In the genomic region with DNA sequence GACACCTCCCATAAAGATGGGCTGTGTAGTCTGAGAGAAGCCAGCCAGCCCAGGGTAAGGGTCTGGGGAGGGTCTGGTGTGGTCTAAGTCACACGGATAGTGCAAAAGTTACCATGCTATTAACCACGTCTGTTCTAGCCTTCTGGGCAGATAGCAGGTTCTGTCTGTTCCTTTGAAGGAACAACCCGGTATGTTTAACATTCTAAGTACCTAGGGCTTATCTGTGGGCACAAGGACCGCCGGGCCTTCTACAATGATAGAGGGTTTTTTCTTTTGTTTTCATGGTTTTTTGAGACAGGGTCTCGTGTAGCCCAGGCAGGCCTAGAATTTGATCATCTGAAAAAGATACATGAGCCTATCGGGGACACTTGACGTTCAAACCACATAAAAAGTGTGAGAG, we compare ENCODE assay signal across 22 mouse cellular contexts. TPM values are rescaled to one million over a fixed set of nuclear protein-coding genes. Genes with fewer than 3 reads are reported as not detected.
A peak's percentile ranks its signal among the peaks of the same experiment; 100 is the strongest.
DNase-seq lines count a peak whose midpoint lies in the region; ATAC-seq and TF ChIP-seq lines count a peak whose summit lies in the region.
"Had no signal": no experiment of that assay in that cellular context is flagged by ENCODE, and none has a peak within 500 bp of the region (broad histone marks: within the 10 kb centered on the region; RNA-seq: fewer than 3 reads in every experiment).

No protein-coding gene starts in this region.

- 84% methylated on average over 8 of the region's 8 CpGs for WGBS in kidney, embryonic 16.5 days
- WGBS in limb, embryonic 13.5 days = 72% methylated on average over 8 of the region's 8 CpGs
- WGBS in hindbrain, postnatal 0 days = 87% methylated on average over 8 of the region's 8 CpGs

- no peak overlapping the region for H3K4me2 ChIP-seq in kidney, embryonic 16.5 days (replicated peaks; ENCODE audit: low read depth, low read length)
- H3K4me2 ChIP-seq in limb, embryonic 13.5 days (replicated peaks) = no peak overlapping the region
- no peak overlapping the region for H3K4me2 ChIP-seq in hindbrain, postnatal 0 days (ENCODE audit: low read depth, low read length)
- H3K4me2 ChIP-seq: forebrain, embryonic 13.5 days; heart, embryonic 11.5 days; hindbrain, embryonic 12.5 days; liver, embryonic 15.5 days; midbrain, embryonic 12.5 days; neural tube, embryonic 12.5 days had no signal

- no peaks in the 10 kb centered on the region for H3K9me3 ChIP-seq in kidney, embryonic 16.5 days (ENCODE audit: low read length)
- 0 out of 2 replicates have a peak, but pooled peaks cover 5% of the 10 kb centered on the region for H3K9me3 ChIP-seq in limb, embryonic 13.5 days
- no peaks in the 10 kb centered on the region for H3K9me3 ChIP-seq in hindbrain, postnatal 0 days (ENCODE audit: low read length)
- H3K9me3 ChIP-seq: forebrain, embryonic 13.5 days; hindbrain, embryonic 12.5 days; liver, embryonic 15.5 days; midbrain, embryonic 12.5 days; neural tube, embryonic 12.5 days had no signal

- no peak for ATAC-seq in kidney, embryonic 16.5 days (ENCODE audit: low FRiP score, low TSS enrichment)
- no peak for ATAC-seq in limb, embryonic 13.5 days (ENCODE audit: low FRiP score, low read depth)
- no peak for ATAC-seq in hindbrain, postnatal 0 days
- no peak for ATAC-seq in megakaryocyte, adult 5-6 weeks (ENCODE audit: poor library complexity, severe bottlenecking)
- ATAC-seq: forebrain, embryonic 13.5 days; inflammation-experienced regulatory T-cells, adult 6 months had no signal

- no peak overlapping the region for H3K9ac ChIP-seq in kidney, embryonic 16.5 days (replicated peaks; ENCODE audit: low read length)
- H3K9ac ChIP-seq in limb, embryonic 13.5 days = no peak overlapping the region
- no peak overlapping the region for H3K9ac ChIP-seq in hindbrain, postnatal 0 days (replicated peaks; ENCODE audit: low read length)
- H3K9ac ChIP-seq: forebrain, embryonic 13.5 days; hindbrain, embryonic 12.5 days; liver, embryonic 15.5 days; midbrain, embryonic 12.5 days; neural tube, embryonic 12.5 days had no signal

- TF ChIP-seq CTCF in testis, adult 2 months (IDR thresholded peaks at IDR 0.05; ENCODE audit: control insufficient read depth, insufficient read depth, insufficient replicate concordance, low read depth, low read length) = no peak
- TF ChIP-seq CTCF in hindbrain, postnatal 0 days (IDR thresholded peaks at IDR 0.05; ENCODE audit: low read depth) = no peak

- DNase-seq in kidney, adult 18-20 months = no peak
- no peak for DNase-seq in testis, postnatal 10 days (ENCODE audit: low spot score)
- DNase-seq in right cerebral cortex, adult 2 months (ENCODE audit: low spot score in 2 of 2) = no peak
- DNase-seq in hindbrain, postnatal 0 days (ENCODE audit: low spot score) = no peak
- DNase-seq: cerebellum, adult 18-20 months; cerebellum, postnatal 36 days; heart, postnatal 10 days had no signal

- no peak for TF ChIP-seq POLR2A in testis, adult 2 months (IDR thresholded peaks at IDR 0.05; ENCODE audit: control insufficient read depth, low read depth, low read length)

- no peak overlapping the region for H3K4me3 ChIP-seq in kidney, embryonic 16.5 days (ENCODE audit: low read length)
- no peak overlapping the region for H3K4me3 ChIP-seq in testis, adult 2 months (ENCODE audit: control insufficient read depth, low read depth, low read length)
- no peak overlapping the region for H3K4me3 ChIP-seq in limb, embryonic 13.5 days
- H3K4me3 ChIP-seq in hindbrain, postnatal 0 days (ENCODE audit: low read length) = no peak overlapping the region
- H3K4me3 ChIP-seq: erythroblast, embryonic 14.5 days; forebrain, embryonic 13.5 days; hindbrain, embryonic 12.5 days; liver, embryonic 15.5 days; midbrain, embryonic 12.5 days; neural tube, embryonic 12.5 days had no signal

- 0 out of 2 replicates have a peak, but pooled peaks cover 5% of the 10 kb centered on the region for H3K36me3 ChIP-seq in kidney, embryonic 16.5 days (ENCODE audit: insufficient read depth, low read length)
- no peaks in the 10 kb centered on the region for H3K36me3 ChIP-seq in testis, adult 2 months (ENCODE audit: control insufficient read depth, insufficient read depth, low read length)
- peaks cover 35% of the 10 kb centered on the region for H3K36me3 ChIP-seq in limb, embryonic 13.5 days
- H3K36me3 ChIP-seq in hindbrain, postnatal 0 days (ENCODE audit: insufficient read depth, low read length) = no peaks in the 10 kb centered on the region

- no peaks in the 10 kb centered on the region for H3K27me3 ChIP-seq in kidney, embryonic 16.5 days (ENCODE audit: insufficient read depth, low read length)
- no peaks in the 10 kb centered on the region for H3K27me3 ChIP-seq in testis, adult 2 months (ENCODE audit: control insufficient read depth, insufficient read depth, low read length)
- H3K27me3 ChIP-seq in limb, embryonic 13.5 days = no peaks in the 10 kb centered on the region
- H3K27me3 ChIP-seq in hindbrain, postnatal 0 days (ENCODE audit: insufficient read depth, low read length) = no peaks in the 10 kb centered on the region
- H3K27me3 ChIP-seq: CH12.LX; liver, embryonic 15.5 days; neural tube, embryonic 12.5 days had no signal

- 0 out of 2 replicates have a peak overlapping the region, but pooled peaks have one; percentile 23 for H3K27ac ChIP-seq in kidney, embryonic 16.5 days (ENCODE audit: low read length)
- peak overlapping the region; percentile 43; the same call in 1 of the 2 replicates for H3K27ac ChIP-seq in testis, adult 2 months (ENCODE audit: control insufficient read depth, insufficient read depth, low read depth, low read length)
- peak overlapping the region; percentile 59 for H3K27ac ChIP-seq in limb, embryonic 13.5 days
- no peak overlapping the region for H3K27ac ChIP-seq in hindbrain, postnatal 0 days
- H3K27ac ChIP-seq: forebrain, embryonic 13.5 days; hindbrain, embryonic 12.5 days; kidney, postnatal 0 days; liver, embryonic 15.5 days; macrophage; midbrain, embryonic 12.5 days; neural tube, embryonic 12.5 days had no signal

- 0 out of 2 replicates have a peak, but pooled peaks cover 6% of the 10 kb centered on the region for H3K4me1 ChIP-seq in kidney, embryonic 16.5 days (ENCODE audit: insufficient read depth, low read length)
- H3K4me1 ChIP-seq in testis, adult 2 months (ENCODE audit: control insufficient read depth, insufficient read depth, low read length) = peaks cover 8% of the 10 kb centered on the region
- peaks cover 18% of the 10 kb centered on the region for H3K4me1 ChIP-seq in limb, embryonic 13.5 days
- H3K4me1 ChIP-seq in hindbrain, postnatal 0 days (ENCODE audit: insufficient read depth, low read length) = no peaks in the 10 kb centered on the region
- H3K4me1 ChIP-seq: neural tube, embryonic 12.5 days had no signal

RNA-seq across cellular contexts. Expression of gene Il17d, which starts 21.6 kb away (rescaled TPM):
- polyA plus RNA-seq in kidney, embryonic 16.5 days (2015; fragmentation: Nextera tagmentation; extraction: Ambion mirVana) = 1.0 and 2.1 TPM in 2 replicates
- 16.4 and 17.1 TPM in 2 replicates for polyA plus RNA-seq in testis, adult 2 months (2012; rRNA removed)
- polyA plus RNA-seq in limb, embryonic 13.5 days (2015; fragmentation: Nextera tagmentation; extraction: Ambion mirVana) = 7.9 and 9.2 TPM in 2 replicates
- total RNA-seq in hindbrain, postnatal 0 days (2014; rRNA removed) = 35.5 and 35.8 TPM in 2 replicates
- 5.9 and 6.1 TPM in 2 replicates for polyA plus RNA-seq in hindbrain, postnatal 0 days (2015; fragmentation: Nextera tagmentation; extraction: Ambion mirVana)
- not detected in 2 replicates for total RNA-seq in megakaryocyte, adult 5-6 weeks (2015)
- total RNA-seq in megakaryocyte, adult 5-6 weeks (2017) = not detected in 2 replicates
- polyA plus RNA-seq: erythroblast, embryonic 14.5 days; inflammation-experienced regulatory T-cells, adult 6 months; macrophage had no signal

RNA-seq across cellular contexts. Expression of gene Eef1akmt1, which starts 25.3 kb away (rescaled TPM):
- 81.1 and 88.1 TPM in 2 replicates for polyA plus RNA-seq in kidney, embryonic 16.5 days (2015; fragmentation: Nextera tagmentation; extraction: Ambion mirVana)
- 12.2 and 15.9 TPM in 2 replicates for polyA plus RNA-seq in testis, adult 2 months (2012; rRNA removed)
- 101 and 110 TPM in 2 replicates for polyA plus RNA-seq in limb, embryonic 13.5 days (2015; fragmentation: Nextera tagmentation; extraction: Ambion mirVana)
- total RNA-seq in hindbrain, postnatal 0 days (2014; rRNA removed) = 21.6 and 32.9 TPM in 2 replicates
- polyA plus RNA-seq in hindbrain, postnatal 0 days (2015; fragmentation: Nextera tagmentation; extraction: Ambion mirVana) = 69.9 and 71.2 TPM in 2 replicates
- total RNA-seq in megakaryocyte, adult 5-6 weeks (2015) = 47.8 and 51.2 TPM in 2 replicates
- total RNA-seq in megakaryocyte, adult 5-6 weeks (2017) = 19.4 and 25.6 TPM in 2 replicates
